Mouse (Mus musculus): ENCODE measurements around the gene Xrra1.
"Not testable (repeated sequence)": the region's sequence is repeated elsewhere in the genome, so short reads cannot be mapped to it uniquely, and the experiment has no call there.

Xrra1 gene

DNA sequence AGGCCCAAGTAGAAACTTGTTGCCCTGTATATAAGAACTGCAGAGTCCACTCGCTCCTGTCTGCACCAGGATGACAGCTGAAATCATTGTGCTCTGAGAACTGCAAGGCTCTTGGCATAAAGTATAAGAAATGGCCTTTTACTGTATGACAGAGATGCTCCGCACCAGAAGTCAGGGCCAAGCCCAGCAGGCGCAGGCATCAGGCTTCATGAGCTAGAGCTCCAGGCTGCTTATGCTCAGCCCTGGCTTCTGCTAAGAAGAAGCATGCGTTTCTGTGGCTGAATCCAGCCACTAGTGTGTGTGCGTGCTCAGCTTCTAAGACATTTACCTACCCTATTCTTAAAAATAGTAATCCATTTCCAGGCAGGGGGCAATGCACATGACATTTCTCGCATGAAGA is 35.6 kb downstream of the Xrra1 start:
- in situ Hi-C loops (cut with MboI), result no loop called here

DNA sequence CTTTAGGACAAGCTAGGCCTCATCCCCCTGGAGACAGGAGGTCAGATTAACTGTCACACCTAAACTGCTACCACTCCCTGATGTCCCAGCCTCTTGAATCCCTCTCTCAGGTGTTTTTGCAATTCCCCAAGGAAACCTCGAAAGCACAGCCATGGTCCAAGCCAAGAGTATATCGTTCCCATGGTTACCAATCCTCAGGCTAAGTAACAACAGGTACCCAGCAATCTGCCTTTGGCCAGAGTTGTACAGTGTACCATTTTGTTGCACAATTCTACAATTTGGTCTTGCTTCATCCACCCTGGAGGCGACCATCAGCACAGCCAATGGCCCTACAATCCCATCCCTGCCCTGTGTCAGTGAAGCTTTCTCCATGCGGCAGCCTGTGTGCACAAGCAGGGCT is 38.0 kb downstream of the Xrra1 start:
- in situ Hi-C loops (cut with MboI), result no loop called here

DNA sequence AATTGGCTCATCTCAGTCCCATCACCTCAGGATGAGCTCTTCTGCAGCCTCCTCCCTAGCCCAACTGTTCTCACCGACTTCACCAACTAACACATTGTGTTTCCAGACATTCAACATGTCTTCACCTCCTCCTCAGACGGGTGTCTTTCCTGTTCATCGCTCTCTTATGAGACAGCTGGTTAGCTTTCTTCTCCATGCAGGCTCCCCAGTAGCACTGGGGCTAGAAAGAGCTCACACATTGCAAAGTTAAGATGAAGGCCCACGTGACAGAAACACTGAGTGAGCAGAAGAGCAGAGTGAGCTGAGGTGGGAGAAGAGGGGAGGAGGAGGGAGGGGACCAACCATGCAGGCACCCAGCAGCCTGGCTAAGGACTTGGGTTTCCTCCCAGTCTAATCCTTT is 43.3 kb downstream of the Xrra1 start:
- in situ Hi-C loops (cut with MboI), result no loop called here

DNA sequence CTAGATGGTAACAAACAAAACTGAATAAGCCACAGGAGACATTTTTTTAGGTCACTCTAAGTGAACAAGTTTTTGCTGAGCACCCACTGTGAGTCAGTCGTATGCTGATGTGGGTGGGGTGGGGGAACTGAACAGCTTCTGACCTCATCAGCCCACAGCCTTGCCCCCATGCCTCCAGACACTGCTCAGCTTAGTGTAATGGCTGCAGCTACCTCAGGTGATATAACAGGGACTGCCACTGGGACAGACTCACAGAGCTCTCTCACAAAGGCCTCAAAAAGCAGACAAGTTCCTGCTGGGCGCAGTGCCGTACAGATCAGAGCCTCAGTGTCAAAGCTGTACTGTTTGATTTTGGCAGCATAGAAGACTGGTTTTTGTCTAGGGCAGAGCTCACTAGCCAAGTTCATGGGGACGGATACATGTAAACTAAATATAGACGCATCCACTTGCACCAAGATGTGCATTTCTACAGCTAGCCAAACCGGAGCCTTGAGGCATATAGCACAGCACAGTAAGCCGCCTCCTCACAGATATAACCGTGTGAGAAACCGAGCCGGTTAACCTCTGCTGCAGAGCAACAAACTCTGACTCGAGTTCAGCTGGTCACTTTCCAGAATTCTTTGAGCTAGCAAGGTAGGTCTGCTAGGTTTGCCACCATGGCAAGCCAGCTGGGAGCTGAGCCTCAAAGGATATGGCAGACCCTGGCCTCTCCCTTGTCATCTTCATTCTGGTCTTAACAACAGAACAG is 44.2 kb downstream of the Xrra1 start:
- in situ Hi-C loops (cut with MboI), result no loop called here

DNA sequence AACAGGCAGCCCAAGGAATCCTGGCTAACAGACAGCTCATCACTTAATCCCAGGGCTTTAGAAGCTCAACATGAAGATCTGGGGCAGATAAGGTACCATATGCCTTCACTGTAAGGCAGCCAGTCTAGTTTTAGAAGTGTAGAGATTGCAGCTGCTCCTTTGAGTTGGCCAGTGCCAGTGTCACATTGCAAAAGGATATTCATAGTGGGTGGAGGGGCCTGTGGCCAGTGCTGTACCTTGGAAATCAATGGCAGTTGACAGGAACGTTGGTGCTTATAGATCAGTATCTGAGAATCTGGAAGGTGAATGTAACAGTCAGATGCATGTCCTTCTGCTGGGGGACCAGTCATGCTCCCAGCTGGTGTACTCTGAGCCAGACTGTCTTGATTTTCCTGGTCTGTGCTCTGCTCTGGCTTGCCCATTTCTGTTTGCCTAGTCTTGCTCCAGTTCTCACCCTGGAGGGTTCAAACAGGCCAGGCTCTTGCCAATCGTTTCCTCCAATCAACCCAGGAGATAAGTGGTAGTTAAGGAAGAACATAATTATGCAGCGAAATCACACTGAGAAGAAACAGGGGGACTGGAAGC is 45.6 kb downstream of the Xrra1 start:
- in situ Hi-C loops (cut with MboI), result no loop called here

DNA sequence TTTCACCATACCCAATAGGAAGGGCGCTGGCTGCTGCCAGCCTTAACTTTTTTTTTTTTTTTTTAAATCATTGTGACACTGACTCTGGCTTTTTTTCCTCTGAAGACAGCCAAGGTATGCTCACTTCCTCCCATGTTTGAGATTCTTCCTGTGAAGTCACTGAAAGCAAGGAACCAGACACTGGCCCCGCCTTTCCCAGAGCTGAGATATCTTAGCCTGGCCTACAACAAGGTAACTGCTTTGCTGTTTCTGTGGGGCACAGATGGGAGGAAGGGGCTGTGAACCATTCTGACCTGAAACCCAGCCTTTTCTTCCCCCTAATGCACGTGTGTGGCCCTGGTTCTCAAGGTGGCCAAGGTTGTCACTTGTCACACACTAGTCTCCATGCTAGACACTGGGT is 47.4 kb downstream of the Xrra1 start:
- in situ Hi-C loops (cut with MboI), result no loop called here

DNA sequence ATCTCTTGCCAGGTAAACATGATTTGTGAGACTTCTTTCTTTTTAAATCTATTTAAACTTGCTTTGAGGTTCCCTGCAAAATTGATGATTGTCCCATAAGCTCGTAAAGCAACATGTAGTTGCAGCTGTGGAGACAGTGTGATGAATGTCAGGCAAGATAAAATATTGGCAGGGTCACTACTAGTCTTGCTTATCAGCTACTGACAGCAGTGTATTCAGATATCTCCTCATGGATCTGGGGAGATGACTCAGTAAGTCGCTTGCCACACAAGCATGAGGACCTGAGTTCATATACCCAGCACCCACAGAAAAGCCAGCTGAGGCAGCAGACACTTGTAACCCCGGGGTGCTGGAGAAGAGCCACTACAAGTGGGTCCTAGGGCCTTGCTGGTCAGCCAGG is 48.5 kb downstream of the Xrra1 start:
- in situ Hi-C loops (cut with MboI), result no loop called here

DNA sequence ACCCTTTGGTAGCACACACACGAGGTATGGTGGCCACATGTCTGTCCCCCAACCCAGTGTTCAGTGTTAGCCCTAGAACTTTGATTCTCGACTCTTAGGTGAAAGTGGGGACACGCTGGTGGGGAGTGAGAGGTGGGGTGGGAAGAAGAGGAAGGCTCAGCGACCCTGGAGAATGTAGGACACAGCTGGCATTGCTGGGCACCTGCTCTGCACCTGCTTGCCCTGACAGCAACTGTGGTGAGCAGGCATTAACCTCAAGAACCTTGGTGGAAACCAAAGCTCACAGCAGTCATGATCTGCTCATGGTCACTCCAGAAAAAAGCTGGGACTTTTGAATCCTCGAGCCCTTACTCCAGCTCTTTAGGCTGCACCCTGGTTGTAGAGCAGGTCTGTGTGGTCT is 52.1 kb downstream of the Xrra1 start:
- in situ Hi-C loops (cut with MboI), result no loop called here

DNA sequence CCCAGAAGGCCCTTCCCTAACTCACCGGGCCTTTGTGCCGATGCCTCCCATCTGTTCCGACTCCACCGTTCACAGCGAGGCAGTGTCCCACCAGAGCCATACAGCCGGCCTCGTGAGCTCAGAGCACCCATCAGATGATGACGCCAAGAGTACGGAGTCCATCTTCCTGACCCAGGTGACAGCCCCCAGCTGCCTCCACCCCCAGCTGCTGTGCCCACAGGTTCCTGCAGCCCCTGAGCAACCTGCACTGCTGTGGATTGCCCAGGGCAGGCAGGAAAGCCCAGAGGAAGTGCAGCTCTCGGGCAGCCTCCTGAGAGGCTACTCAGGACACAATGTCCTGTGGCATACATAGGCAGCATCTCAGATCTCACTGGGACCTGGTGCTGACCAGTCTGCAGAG is 55.4 kb downstream of the Xrra1 start:
- in situ Hi-C loops (cut with MboI), result no loop called here

DNA sequence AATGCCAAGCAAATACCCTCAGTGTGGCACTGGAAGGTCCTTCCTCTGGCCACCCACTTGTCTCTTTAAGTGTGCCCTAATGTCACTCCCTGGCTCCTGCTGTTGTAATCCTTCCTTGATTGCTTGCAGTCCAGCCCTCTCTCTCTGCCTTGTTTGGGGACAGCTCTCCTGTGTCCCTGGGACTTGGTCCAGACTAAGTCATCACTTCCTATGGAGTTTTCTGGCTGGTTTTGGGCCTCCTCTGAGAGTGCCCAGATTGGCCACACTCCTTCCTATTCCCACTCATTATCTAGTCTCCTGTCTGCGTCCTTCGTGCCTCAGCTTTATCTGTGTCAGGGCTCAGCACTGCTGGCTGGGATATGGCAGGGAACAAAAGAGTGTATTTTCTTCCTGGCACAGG is 56.6 kb downstream of the Xrra1 start:
- in situ Hi-C loops (cut with MboI), result no loop called here

DNA sequence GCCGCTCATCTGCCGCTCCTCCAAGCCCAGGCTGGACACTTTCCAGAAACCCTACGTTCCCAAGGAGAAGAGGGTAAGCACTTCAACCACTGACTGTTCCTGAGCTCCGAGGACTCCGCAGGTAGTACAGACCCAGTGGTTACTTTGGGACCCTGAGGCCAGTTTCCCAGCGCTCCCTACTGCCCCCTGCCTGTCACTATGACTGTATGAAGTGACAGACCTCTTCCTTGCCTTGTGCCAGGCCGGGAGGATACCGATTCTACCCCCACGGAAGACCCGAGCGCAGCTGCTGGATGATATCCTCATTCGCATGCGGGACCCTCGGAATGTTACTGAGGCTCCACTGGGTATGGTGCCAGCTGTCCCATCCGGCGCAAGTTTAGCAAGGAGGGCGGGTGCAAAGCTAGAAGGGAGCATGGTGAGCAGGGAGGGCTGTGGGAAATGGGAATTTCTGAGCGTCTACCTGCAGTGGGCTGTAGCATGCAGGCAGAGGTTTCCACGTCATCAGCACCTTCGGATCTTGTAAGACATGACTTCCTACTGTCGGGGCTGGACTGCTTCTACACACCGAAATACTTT is 57.9 kb downstream of the Xrra1 start:
- in situ Hi-C loops (cut with MboI), result no loop called here

DNA sequence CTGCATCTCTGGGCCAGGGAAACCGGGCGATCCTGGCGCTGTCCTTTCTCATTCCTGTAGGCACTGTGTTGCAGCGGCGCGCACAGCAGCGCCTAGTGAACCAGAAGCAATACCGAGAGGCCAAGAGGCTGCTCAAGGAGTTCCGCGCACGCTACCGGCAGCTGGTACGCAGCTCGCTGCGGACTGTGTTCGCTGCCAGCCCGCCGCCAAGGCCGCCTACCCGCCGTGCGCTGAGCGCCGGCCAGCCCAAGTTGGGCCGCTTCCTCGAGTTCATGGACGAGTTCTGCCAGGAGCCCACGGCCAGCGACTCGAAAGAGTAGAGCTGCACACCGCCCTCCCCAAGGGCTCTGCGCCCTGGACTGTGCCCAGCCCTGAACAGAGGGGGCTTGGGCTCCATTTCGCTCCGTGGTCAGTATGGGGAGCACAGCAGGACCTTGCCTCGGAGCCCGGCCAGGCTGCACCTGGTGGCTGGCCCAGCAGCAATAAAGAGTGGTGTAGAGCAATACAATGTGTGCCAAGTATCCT is 58.5 kb downstream of the Xrra1 start:
- in situ Hi-C loops (cut with MboI), result no loop called here

DNA sequence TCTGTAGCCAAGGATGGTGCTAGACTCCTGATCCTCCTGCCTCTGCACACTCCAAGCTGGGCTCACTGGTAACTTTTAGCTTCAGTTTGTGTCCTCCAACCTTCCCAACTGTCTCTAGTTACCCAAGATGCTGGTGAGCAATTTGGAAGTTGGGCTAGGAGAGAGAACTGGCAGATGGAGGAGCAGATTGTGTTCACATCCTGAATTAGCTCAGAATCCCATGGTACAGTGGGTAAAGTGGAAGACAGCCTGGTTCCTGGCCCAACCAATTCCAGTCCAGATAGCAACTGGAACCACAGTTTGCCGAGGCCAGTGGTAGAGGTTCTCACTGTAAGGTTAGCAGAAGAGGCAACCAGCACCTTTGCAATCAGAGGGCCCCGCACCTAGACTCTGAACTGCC is 60.2 kb downstream of the Xrra1 start:
- in situ Hi-C loops (cut with MboI), result no loop called here

DNA sequence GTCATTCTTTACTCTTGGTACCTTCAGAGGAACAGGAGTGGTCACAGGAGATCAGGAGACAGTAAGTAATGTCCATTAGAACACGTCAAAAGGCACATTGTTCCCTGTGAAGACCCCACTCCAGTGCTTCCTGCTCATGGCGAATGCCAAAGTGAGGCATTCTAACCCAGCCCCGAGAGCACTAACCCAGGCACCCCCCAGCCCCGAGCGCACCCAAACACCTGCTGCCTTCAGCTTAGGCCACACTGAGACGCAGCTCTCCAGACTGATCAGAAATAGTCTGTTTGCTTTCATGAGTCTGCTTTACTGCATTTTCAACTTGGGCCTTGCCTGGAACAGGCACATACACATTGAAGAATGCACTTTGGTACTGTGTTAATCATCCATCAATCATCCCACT is 61.1 kb downstream of the Xrra1 start:
- in situ Hi-C loops (cut with MboI), result no loop called here

DNA sequence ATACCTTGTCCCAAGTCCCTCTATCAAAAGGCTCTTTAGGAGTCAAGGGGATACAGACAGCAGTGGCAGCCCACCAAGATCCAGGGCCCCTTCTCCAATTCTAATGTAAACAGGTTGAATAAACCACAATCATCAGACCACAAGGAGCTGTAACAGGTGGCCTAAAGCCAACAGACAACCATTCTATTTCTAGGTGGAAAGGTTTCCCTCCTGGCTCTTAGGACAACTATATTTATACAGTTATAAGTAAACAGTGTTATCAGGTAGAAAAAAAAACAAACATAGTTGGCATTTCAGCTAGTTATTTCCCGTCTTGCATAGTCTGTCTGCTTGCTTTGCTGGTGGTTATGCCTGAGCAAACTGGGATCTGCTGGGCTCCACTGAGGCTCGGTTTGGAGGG is 61.5 kb downstream of the Xrra1 start:
- in situ Hi-C loops (cut with MboI), result no loop called here

DNA sequence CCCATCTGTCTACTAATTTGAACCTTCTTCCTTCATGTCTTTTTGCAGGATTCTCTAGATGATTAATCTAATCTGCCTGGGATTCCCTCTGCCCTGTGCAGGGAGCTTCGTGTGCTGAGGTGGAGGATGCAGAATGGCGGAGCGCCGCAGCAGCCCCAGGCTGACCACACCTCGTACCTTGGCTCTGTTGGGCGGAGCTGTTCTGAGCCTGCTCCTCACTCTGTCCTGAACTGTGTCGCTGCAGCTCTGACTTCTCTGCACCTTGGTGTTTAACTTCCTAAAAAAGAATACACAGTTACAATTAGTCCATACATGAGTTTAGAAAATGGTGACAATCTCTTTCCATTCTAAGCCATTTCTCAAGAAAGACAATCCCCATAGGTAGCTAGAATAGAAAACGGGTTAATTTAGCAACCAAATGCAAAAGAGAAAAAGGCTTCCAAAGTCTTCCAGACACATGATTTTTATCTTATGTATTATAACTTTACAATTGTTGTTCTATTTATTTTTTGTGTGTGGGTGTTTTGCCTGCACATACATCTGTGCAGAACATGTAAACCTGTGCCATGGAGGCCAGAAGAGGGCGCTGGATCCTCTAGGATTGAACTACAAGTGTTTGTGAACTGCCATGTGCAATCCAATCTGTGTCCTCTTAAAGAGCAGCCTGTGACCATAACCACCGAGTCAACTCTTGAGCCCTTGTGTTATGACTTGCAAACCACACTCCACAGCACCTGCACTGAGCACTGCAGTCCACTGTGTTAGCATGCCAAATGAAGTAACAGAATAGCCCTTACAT is 68.2 kb downstream of the Xrra1 start:
- in situ Hi-C loops (cut with MboI), result no loop called here

DNA sequence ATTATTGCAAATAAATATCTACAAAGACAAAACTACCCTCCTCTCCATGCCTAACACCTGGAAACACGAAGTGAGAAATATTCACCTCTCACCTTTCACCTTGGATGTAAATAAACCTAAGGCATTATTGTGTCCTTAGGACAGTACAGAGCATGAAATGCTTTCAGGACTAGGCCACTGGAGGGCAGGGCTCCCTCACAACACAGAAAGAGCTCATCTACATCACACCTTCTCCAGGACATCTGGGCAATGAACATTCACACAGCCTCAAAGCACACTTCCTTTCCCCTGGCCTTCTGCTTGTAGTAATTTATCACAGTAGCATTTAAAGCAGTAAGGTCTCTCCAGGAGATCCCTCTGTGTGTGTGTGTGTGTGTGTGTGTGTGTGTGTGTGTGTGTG is 76.8 kb downstream of the Xrra1 start:
- in situ Hi-C loops (cut with MboI), result no loop called here

DNA sequence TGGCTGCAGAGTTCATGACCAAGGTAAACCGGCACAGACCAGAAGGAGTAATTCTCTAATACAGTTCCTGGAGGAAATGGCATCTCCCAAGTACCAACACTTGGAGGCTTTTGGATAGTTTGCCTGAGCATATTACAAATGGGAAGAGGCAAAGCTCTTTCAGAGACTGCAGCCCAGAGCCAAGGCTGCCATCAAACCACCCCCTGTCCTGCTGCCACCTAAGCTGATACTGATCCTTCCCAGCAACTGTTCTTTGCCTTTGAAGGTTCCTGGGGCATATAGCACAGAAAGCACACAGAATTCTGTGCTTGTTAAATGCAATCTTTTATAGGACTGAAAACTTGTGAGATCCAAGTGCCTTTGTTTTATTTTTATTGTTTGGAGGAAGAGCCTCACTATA is 81.8 kb downstream of the Xrra1 start:
- in situ Hi-C loops (cut with MboI), result no loop called here

DNA sequence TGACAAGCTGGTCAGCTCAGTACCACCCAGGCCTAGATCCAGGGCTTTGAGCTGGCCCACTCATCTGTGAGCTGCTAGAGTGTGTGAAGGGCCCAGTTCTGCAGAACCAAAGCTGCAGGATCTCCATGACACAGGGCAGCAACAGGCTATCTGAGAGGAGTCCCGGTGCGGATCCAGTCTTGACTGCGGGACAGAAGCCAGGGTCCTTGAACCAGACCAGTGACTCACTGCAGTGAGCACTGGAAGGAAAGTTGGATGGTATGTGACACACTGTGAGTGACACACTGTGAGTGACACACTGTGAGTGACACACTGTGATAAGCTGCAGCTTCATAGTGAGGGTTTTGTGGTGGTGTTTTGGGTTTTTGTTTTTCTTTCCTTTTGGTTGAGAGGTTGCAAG is 85.6 kb downstream of the Xrra1 start:
- in situ Hi-C loops (cut with MboI), result no loop called here

DNA sequence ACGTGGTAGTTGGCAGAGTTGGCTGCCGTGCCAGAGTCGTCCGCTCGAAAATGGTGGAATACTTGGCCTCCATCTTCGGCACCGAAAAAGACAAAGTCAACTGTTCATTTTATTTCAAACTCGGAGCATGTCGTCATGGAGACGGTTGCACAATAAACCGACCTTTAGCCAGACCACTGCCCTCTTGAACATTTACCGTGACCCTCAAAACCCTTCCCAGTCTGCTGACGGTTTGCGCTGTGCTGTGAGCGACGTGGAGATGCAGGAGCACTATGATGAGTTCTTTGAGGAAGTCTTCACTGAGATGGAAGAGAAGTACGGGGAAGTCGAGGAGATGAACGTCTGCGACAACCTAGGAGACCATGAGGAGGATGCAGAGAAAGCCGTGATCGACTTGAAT is 86.1 kb downstream of the Xrra1 start:
- in situ Hi-C loops (cut with MboI), result not testable (repeated sequence)

DNA sequence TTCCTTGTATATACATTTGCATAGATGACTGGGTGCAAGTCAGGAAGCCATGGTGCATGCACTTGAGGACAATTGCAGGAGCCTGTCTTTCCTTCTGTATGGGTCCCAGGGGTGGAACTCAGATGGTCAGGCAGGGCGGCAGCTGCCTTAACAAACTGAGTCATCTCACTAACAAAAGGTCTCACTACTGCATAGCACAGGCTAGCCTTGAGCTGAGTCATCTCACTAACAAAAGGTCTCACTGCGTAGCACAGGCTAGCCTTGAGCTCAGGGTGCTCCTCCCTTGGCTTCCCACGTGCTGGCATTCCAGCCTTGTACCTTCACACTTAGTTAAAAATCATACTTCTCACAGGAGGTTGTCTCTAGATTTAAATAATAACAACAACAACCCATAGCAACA is 87.0 kb downstream of the Xrra1 start:
- in situ Hi-C loops (cut with MboI), result no loop called here

DNA sequence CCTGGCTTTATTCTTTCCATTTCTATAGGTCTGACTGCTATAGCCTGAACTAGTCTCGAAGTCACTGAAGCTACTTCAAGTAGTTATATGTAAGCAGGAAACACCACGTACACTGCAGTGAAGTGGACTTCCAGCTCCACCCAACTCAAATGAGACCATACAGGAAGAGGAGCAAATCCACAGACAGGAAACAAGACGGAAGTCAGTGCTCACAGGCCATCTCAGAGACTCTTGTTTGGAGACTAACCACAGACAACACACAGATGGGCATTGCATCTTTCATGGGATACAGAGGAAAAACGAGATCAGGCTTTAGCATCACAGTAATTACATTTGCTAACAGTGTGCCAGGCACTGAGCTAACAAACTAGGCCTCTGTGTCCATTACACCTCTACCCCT is 87.4 kb downstream of the Xrra1 start:
- in situ Hi-C loops (cut with MboI), result no loop called here

DNA sequence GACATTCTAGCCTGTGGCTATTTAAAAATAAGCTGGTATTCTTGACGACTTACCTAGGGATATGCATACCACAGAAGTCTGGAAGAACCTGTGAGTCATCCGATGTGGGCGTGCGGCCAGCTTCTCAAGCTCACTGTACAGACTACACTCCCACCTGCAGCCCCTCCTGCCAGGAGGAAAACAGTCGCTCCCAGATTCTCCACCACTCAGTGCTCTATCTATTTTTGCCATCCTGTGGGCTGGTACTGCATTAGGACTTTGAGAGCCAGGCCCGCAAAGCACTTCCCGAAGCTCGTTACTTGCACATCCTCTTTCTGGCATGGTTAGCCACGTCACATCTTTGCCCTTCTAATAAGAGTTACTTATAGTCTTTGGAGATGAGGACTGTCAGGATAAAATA is 88.4 kb downstream of the Xrra1 start:
- in situ Hi-C loops (cut with MboI), result no loop called here

All from mature B cell (primary cell).